Mouse (Mus musculus) adrenal gland, postnatal 14 days (tissue): Measurements from ENCODE around the gene Mndal. TPM values are rescaled to one million over a fixed set of nuclear protein-coding genes. Genes with fewer than 3 reads are reported as not detected.
"Not testable (repeated sequence)": the region's sequence is repeated elsewhere in the genome, so short reads cannot be mapped to it uniquely, and the experiment has no call there.

Experiments
- DNase-seq: peaks from one replicate; pipeline ENCODE4 v3.0.0; 2021; ENCODE audit warnings: mixed read lengths
- total RNA-seq: library from RNA; stranded (reverse); gene quantifications from 2 replicates; pipeline ENCODE4 v1.2.3, GENCODE M21; 2021

Mndal gene
- total RNA-seq, 1 experiment from 2014 or later: 11.5 TPM

DNA sequence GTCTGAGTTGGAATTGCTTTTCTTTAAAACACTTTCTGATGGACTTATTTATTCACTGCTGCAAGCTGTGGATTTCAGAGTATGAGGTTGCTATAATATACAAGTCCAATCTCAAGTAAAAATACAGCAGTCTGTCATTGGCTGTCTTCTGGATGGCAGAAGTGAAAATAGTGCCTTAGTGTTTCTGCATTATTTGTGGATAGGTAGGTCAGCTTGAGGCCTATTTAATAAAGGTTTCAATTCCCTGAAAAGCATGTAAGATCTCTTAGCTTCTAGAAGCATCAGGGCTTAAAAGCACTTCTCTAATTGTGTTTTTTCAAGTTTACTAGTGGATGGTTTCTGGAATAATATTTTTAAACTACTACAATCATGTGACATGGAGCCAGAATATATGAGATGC is 52.5 kb downstream of the Mndal start:
- DNase-seq: not testable (repeated sequence)

DNA sequence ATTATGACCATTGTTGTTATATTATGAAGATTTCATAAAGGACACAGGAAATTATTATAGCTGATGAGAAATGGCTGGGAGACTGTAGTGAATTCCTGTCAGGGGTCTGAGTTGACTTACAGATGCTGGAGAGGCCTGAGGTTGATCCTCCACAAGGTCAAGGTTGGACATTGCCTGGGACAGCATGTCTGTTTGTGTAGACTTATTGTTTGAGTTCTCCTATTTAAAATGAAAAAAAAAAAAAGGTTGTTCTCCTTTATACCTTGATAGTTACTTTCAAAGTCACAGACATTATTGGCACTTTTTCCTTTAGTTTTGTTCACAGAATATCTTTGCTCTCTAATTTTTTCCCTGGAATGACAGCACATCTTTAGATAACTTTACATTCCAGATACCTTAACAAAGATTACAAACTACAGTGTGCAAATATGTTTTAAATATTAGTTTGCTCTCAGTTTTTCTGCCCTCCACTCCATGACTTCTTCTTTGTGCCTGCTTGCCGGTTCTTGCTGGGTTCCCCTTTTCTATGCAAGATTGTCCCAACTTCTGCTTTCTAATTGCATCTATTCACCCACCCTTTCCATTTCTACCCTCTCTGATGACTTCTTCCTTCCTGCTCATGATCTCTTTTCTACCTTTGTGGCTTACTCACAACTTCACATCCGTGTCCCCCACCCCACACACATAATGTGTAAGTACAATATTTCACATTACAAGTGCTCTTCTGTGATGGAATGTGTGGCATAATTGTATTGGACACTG is 55.1 kb downstream of the Mndal start:
- DNase-seq: not testable (repeated sequence)

DNA sequence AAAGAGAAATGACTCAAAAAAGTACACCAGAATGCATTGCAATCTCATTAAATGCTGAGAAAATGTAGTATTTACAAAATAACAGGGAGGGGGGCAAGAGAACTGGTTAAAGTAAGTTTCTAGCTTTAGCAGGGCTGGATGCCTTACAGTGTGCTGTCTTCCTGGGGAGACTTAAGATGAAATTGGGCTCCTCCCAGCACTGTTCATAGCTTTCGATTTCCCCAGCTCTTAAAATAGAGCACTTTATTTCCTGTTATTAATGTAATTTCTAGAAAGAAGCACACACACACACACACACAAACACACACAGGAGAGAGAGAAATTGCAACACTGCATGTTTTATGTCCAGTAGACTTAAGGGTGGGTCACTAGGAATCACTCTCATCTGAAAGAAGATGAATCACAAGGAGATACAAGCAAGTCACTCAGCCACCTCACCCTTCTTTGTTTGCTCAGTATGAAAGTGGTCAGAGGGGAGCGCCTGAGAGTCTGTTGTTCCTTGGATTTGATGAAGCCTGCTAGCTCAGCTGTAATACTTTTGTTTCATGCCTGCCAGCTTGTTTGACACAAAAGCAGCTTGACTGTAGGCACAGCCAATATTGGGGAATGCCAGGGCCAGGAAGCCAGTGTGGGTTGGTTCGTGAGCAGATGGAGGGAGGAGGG is 62.2 kb downstream of the Mndal start:
- DNase-seq: peak; percentile 3

DNA sequence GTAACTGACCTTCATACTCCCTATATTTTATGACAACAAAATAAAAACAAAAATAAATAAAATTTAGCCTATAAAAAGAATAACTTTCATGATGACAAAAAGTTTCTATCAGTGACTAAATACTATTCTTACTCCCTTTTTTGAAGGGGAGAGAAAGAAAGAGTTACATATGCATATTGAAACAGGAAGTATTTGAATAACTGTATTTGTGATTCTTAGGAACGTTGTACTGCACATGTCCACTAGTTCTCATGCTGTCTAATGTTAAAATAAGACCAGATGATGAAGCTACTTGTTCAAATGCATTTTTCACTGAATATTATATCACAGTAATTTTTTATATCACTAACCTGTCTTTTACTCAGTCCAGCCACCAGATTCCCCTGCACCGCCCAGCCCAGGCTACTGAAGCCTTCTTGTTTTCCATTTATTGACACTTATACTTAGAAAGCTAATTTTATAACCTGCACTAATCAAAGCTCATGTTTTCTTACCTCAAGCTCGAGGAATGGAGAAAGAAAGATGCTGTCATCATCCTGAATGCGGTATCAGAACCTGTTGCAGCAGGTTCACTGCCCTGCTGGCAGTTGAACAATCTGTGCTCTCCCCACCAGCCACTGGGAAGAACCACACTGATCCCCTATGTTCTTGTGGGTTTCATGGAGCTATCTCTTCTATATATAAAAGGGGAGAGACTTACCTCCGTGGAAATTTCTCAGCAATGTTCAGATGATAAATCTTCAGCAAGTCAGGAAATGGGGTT is 62.9 kb downstream of the Mndal start:
- not testable (repeated sequence) for DNase-seq

DNA sequence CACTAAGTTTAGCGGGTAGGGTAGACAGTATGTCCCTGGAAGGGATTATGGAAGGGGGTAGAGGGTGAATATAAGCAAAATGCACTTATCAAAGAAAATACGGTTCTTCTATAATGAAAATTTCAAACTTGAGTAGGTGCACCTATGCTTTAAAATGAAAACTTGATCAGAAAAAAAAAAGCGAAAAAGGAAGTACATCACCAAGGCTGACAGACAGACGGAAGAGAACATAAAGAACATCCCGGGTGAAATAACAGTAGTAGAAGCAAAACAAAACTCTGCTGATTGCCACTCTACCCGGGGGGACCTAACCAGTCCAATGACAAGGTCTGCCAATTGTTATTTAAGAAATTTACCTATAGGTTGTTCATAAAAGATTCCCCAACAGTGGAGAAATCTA is 64.0 kb downstream of the Mndal start:
- not testable (repeated sequence) for DNase-seq

DNA sequence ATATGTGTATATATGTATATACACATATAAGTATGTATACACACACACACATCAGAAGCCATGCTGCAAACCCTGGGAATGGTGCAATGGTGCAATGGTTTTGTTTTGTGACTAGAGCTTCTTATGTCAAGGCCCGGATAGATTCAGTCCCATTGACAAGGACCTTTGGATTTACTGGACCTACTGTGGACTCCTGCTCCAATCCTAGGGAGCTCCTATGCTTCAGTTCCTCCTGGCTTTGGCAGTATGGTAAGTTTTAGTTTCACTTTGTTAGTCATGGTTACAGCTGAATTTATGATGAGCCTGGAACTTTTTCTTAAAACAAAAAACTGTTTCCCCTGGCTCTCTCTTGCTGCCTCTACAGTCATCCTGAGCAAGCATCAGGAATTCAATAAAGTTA is 65.2 kb downstream of the Mndal start:
- DNase-seq: not testable (repeated sequence)

DNA sequence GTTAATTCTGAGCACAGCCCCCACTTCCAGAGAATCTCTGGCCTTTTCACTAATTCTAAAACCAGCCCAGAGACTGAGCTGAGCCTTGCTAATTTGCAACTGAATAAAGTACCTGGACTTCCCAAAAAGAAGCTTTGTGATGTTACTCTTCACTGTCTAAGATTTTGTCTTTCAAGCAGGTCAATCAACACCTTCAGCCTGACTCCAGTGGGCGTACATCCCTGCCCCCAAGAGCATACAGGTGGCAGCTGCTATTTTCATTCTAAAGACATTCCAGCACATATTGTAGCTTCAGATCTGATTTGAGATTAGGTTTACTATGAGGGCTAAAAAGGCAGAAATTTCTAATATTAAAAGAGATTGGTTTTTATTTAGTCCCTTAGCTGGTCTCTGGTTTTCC is 73.7 kb downstream of the Mndal start:
- DNase-seq: not testable (repeated sequence)

DNA sequence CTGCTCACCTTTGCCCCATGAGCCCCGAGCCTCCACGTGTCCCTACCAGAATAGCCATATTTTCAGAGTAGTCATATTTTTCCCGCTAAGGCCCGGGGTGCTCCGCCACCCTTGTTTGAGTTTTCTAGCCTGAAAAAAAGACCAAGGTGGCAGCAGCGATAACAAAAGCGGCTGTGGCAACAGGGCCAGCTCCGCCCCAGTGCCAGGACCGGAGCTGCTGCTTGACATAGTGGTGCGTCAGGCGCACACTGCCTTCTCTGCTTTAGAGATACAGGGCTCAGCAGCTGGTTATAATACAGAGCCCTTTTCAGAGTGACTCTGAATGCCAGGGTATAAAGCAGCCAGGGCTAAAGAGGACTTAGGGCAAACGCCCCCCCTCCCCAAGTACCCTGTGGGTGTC is 75.8 kb downstream of the Mndal start:
- DNase-seq: no peak

DNA sequence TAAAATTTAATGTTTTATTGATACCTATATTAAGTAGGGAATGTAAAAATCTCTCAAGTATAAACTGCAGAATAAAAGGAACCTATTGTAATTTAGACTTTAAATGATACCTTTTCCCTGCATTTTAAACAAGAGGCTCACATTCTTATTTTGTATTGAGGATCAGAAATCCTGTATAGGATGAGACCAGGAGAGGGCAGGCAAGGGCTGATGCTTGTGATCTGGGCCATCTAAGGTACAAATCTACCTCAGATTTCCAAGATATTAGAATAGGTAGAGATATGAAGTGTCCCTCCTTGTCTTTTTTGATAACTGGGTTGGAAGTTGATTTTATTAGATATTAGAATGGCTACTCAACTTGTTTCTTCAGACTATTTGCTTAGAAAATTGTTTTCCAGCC is 88.6 kb downstream of the Mndal start:
- DNase-seq: not testable (repeated sequence)

DNA sequence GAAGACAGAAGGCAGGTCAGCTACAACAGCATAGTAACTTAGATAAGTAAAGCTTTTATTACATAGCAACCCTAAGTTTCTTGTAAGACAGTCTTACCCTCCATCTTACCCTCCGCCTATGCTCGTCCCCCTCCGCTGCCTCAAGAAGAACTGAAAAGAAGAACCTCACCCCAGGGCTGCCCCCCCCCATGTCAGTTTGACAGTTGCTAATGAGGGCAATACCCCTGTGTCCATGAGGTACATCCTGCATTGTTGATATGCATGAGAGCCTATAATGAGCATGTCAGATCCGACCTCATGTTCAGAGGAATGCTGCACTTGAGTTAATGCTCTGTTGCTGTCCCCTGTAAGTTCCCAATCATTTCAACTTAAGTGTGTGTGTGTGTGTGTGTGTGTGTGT is 89.4 kb downstream of the Mndal start:
- DNase-seq: peak; percentile 4

DNA sequence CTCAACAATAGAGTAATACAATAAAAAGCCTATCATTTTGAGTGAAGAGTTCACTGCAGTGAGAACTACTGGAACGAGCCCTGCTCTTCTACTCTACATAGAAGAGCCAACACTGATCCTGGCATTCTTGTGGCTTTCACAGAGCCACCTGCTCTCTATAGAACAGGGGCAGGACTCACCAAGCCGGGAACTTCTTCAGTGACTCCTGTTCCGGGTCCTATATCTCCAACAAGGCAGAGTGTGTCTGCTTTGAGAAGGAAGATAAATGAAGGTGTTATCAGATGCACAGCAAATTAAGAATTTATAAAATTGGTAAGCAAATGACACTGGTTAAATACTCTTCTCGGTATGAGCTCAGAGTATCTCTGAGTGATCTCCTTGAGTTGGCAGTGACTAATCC is 96.1 kb downstream of the Mndal start:
- DNase-seq: not testable (repeated sequence)

DNA sequence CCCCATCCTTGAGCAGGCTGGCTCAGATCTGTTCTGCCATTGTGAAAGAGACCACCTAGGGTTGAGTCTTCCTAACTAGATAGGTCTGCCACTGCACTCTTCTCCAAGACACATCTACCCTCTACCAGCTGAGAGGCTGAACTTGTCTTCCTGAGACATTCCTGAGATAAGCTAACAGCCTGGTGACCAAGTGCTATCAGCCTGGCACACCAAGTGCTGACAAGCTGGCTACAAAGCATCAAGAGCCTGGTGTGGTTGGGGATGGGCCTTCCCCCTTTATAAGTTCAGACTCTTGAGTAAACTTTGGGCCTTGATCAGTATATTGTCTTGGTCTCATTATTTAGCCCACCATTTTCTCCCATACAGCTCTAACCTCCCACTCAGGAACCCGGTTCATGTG is 97.5 kb downstream of the Mndal start:
- DNase-seq: no peak

DNA sequence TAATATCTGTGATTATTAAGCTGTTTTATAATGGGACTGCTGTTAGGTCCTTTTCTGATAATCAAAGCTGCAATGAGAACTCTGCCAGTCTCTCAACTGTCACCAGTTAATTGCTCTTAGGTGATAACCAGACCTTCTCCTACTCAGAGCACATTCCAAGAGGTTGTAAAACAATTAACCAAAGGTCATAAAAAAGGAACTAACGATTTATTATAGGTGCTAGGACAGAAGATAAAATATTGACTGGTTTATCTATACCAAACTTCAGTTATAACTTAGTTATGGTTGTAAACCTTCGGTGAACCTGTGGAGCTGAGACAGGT is 120.8 kb downstream of the Mndal start:
- DNase-seq: not testable (repeated sequence)

DNA sequence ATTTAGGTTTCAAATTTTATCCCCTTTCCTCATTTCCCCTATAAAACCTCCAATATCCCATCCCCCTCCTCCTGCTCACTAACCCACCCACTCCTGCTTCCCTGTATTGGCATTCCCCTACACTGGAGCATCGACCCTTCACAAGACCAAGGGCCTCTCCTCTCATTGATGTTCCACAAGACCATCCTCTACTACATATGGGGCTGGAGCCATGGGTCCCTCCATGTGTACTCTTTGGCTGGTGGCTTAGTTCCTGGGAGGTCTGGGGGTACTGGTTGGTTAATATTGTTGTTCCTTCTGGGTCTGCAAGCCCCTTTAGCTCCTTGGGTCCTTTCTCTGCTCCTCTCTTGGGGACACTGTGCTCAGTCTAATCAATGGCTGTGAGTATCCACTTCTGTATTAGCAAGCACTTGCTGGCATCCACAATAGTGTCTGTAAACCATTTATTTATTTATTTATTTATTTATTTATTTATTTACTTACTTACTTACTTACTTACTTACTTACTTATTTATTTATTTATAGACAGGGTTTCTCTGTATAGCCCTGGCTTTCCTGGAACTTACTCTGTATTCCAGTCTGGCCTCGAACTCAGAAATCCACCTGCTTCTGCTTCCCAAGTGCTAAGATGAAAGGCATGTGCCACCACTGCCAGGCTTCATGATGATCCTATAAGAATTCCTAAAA is 121.4 kb downstream of the Mndal start:
- DNase-seq: not testable (repeated sequence)

DNA sequence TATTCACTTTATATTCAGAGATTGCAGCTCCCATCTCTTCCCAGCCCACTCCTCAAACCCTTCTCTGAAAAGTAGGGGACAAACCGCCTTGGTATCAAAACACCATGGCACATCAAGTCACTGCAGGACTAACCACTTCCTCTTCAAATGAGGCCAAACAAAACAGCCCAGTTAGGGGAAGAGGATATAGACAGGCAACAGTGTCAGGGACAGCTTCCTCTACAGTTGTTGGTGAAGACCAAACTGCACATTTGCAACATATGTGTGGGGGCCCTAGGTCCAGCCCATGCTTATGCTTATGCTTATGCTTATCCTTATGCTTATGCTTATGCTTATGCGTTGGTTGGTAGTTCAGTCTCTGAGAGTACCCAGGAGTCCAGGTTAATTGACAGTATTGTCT is 133.0 kb downstream of the Mndal start:
- not testable (repeated sequence) for DNase-seq

DNA sequence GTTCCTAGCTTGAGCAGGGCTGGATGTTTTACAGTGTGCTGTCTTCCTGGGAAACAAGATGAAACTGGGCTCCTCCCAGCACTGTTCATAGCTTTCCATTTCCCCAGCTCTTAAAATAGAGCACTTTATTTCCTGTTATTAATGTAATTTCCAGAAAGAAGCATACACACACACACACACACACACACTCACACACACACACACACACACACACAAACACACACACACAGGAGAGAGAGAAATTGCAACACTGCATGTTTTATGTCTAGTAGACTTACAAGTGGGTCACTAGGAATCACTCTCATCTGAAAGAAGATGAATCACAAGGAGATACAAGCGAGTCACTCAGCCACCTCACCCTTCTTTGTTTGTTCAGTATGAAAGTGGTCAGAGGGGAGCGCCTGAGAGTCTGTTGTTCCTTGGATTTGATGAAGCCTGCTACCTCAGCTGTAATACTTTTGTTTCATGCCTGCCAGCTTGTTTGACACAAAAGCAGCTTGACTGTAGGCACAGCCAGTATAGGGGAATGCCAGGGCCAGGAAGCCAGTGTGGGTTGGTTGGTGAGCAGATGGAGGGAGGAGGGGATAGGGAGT is 139.5 kb downstream of the Mndal start:
- DNase-seq: not testable (repeated sequence)

DNA sequence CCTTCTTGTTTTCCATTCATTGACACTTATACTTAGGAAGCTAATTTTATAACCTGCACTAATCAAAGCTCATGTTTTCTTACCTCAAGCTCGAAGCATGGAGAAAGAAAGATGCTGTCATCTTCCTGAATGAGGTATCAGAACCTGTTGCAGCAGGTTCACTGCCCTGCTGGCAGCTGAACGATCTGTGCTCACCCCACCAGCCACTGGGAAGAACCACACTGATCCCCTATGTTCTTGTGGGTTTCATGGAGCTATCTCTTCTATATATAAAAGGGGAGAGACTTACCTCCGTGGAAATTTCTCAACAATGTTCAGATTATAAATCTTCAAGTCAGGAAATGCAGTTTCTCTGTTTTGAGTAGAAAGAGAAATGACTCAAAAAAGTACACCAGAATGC is 140.1 kb downstream of the Mndal start:
- DNase-seq: not testable (repeated sequence)

DNA sequence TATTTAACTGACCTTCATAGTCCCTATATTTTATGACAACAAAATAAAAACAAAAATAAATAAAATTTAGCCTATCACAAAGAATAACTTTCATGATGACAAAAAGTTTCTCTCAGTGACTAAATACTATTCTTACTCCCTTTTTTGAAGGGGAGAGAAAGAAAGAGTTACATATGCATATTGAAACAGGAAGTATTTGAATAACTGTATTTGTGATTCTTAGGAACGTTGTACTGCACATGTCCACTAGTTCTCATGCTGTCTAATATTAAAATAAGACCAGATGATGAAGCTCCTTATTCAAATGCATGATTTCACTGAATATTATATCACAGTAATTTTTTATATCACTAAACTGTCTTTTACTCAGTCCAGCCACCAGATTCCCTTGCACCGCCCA is 140.5 kb downstream of the Mndal start:
- DNase-seq: not testable (repeated sequence)
